Mouse (Mus musculus): ENCODE measurements around the gene Pparg.

Gene Pparg

GRCm38 (mm10) chr6:115504915-115505314, 144.2 kb downstream of the Pparg start:
- DNase-seq (ENCODE audit: low read depth), result no peak

- no peak for DNase-seq (ENCODE audit: low read depth)
Measured at GRCm38 (mm10) chr6:115506425-115506824, 145.7 kb downstream of the Pparg start.

- no peak for DNase-seq (ENCODE audit: low read depth)
Measured at GRCm38 (mm10) chr6:115511447-115511846, 150.7 kb downstream of the Pparg start.

GRCm38 (mm10) chr6:115513207-115513606, 152.5 kb downstream of the Pparg start:
- DNase-seq (ENCODE audit: low read depth), result no peak

- no peak for DNase-seq (ENCODE audit: low read depth)
Measured at GRCm38 (mm10) chr6:115517904-115518303, 157.2 kb downstream of the Pparg start.

- DNase-seq (ENCODE audit: low read depth), result no peak
Measured at GRCm38 (mm10) chr6:115518352-115518751, 157.6 kb downstream of the Pparg start.

- peak; percentile 17 for DNase-seq (ENCODE audit: low read depth)
Measured at GRCm38 (mm10) chr6:115519275-115519699, 158.5 kb downstream of the Pparg start.

- no peak for DNase-seq (ENCODE audit: low read depth)
Measured at GRCm38 (mm10) chr6:115521923-115522322, 161.2 kb downstream of the Pparg start.

GRCm38 (mm10) chr6:115522691-115523146, 162.0 kb downstream of the Pparg start:
- DNase-seq (ENCODE audit: low read depth), result no peak

- no peak for DNase-seq (ENCODE audit: low read depth)
Measured at GRCm38 (mm10) chr6:115523201-115523600, 162.4 kb downstream of the Pparg start.

GRCm38 (mm10) chr6:115524449-115524990, 163.8 kb downstream of the Pparg start:
- DNase-seq (ENCODE audit: low read depth), result no peak

GRCm38 (mm10) chr6:115527418-115527817, 166.7 kb downstream of the Pparg start:
- no peak for DNase-seq (ENCODE audit: low read depth)

- DNase-seq (ENCODE audit: low read depth), result no peak
Measured at GRCm38 (mm10) chr6:115528372-115528771, 167.6 kb downstream of the Pparg start.

GRCm38 (mm10) chr6:115534617-115535016, 173.9 kb downstream of the Pparg start:
- DNase-seq (ENCODE audit: low read depth), result no peak

GRCm38 (mm10) chr6:115536169-115536568, 175.4 kb downstream of the Pparg start:
- no peak for DNase-seq (ENCODE audit: low read depth)

GRCm38 (mm10) chr6:115538645-115539429, 178.1 kb downstream of the Pparg start:
- peak; percentile 59 for DNase-seq (ENCODE audit: low read depth)

Data from c-Kit-positive CD71-positive TER-119-negative erythroid progenitor cells, embryonic 14.5 days (primary cell).